Mouse (Mus musculus) fat pad, adult 2 months (tissue): Measurements from ENCODE around the gene Prmt1.

Experiments
- DNase-seq: peaks from one replicate; pipeline ENCODE4 v3.0.0-alpha.2; 2011; ENCODE audit warnings: low read depth, low spot score; ENCODE audit errors: extremely low read depth

Gene Prmt1

DNA sequence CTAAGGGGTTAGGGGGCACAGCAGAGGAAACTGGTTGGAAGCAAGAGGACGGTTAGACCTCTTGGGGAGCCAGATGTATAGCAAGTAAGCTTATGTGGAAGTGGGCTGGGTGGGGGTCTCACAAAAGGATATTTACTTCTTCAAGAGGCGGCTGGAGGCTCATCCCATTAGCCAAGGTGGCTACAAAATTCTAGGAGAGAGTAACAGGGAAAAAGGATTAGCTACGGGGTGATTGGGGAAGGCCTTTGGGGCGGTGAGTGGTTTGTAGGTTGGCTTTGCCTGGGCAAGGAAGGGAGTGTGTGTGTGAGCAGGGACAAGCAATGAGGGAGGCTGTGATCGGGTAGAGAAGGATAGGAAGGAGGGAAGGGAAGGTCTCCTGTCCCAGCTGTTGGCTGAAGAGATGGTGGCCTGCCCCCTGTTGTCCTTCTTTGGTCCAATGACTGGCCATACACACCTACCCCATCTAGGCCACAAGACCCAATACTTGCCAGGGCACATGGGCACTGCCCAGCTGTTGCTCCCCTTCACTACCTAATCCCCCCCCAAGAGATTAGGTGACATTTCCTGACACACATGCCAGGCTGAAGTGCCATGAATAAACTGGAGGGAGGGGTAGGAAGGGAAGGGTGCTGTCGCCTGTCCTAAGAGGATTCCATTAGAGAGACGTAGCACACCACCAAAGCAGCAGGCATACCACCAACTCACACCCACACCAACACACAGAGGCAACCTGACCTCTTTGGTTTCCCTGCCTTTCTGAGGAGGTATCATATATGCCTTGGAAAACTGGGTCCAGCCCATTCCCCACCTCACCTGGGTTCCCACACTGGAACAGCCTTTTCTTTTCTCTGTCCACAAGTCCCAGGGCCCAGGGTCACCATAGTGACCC lies 2.2 kb downstream of the Prmt1 start:
- no peak for DNase-seq

GRCm38 (mm10) chr7:44983085-44983484 lies 3.3 kb downstream of the Prmt1 start:
- DNase-seq: no peak

DNA sequence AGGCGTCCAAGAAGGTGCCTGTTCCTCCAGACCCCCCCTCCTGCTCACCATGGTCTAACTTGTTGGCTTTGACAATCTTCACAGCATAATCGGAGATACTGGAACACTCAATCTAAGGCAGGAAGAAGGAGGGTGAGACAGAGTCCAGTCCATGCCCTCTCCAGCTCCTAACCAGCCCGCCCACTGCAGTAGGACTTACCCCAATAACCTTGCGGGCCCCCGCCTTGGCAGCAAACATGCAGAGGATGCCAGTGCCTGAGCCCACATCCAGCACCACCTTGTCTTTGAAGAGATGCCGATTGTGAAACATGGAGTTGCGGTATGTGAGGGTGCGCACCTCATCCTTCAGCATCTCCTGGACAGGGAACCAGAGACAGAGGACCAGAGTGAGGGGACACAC lies 4.8 kb downstream of the Prmt1 start:
- DNase-seq: no peak

DNA sequence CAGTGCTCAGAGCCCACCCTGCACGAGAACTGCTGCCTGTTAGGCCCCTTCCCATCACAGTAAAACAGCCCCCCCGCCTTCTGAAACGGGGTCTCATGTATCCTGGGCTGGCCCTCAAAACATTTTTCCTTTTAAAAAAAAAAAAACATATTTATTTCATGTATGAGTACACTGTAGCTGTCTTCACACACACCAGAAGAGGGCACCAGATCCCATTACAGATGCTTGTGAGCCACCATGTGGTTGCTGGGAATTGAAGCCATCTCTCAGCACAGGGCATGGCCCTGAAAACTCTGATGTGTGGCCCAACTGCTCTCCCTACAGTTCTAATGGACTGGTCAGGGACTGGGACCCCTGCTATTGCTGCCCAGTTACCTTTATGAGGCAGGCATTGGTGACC lies 8.1 kb downstream of the Prmt1 start:
- no peak for DNase-seq

- DNase-seq: no peak
Observed at GRCm38 (mm10) chr7:44975117-44975419, 11.3 kb downstream of the Prmt1 start.

GRCm38 (mm10) chr7:44974383-44975116 lies 11.8 kb downstream of the Prmt1 start, which contains the start of gene Cpt1c:
Gene Cpt1c (minus strand): TSS chr7:44974851.
- DNase-seq: no peak

DNA sequence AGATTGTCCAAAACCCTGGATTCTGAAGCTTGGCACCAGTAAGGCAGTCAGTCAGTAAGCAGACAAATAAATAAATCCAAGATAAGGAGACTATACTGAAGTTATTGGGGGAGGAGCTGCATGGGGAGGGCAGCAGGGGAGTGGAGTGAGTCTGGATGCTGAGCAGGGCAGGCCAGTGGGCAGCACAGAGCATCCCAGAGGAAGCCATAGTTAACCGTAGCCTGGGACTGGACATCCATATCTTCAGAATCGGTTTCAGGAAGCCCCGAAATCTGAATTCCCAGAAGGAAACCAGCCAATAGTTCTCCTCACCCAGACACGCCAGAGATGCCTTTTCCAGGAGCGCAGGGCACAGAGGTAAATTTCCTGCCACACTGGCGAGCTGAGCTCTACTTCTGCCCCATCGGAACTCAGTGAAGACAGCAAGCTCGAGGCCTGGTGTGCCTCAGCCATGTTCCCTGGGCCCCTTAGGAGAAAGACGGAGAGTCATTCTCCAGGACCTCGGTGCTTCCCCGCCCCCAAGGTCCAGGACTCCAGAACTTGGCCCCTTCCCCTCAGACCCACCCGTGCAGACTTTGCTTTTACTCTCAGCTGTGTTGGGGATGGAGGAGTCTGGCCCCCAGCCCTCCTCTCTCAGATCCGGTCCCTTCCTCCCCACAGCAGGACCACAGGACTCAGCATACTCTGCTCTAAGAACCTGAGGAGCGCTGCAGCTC lies 12.8 kb downstream of the Prmt1 start:
- DNase-seq: no peak

GRCm38 (mm10) chr7:44971142-44971541 lies 15.2 kb downstream of the Prmt1 start:
- DNase-seq: no peak

DNA sequence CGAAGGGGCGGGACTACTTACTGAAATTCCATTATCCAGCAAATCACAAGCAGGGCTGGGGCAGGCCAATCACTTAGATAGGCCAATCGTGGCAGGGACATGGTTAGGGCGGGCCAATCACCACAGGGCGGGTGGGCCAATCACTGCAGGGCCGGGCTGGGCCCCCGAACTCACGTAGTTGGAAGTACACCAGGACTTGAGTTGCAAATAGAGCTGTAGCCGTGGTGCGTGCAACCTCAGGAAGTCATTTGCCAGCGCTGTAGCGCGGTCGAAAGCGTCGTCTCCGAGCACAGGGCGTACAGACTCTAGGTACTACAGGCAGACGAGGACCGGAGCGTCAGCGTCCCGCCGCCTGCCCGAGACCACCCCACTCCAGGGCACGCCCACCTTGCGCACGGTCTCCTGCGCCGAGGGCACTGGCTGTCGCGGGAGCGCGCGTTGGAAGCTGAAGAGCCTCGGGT lies 16.1 kb downstream of the Prmt1 start:
- DNase-seq: peak; percentile 58

DNA sequence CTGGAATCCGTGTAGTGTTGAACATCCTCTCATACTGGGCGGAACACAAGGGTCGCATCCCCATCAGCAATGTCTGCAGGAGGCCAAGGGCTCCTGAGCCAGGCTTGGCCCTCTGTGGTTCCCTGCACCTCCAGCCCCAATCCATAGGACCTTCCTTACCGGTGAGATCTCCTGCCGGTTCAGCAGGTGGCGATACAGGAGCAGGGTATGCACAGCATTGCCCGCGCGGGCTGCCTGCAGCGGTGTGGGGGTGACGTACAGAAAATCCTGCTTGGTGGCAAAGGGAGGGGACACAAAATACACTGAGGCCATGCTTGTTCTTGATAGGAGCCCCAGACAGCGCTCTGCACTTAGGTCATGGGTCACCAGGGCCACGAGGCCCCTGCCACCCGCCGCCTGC lies 19.7 kb downstream of the Prmt1 start:
- no peak for DNase-seq

DNA sequence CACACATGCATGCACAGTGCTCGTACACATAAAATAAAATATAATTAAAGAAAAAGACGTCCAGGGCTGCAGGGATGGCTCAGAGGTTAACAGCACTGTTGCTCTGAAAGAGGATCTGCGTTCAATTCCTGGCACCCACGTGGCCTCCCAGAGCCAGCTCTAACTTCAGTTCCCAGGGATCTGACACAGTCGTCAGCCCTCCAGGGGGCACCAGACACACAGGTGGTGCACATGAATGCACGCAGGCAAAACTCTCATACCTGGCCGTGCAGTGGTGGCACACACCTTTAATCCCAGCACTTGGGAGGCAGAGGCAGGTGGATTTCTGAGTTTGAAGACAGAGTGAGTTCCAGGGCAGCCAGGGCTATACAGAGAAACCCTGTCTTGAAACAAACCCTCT lies 20.4 kb downstream of the Prmt1 start:
- no peak for DNase-seq

DNA sequence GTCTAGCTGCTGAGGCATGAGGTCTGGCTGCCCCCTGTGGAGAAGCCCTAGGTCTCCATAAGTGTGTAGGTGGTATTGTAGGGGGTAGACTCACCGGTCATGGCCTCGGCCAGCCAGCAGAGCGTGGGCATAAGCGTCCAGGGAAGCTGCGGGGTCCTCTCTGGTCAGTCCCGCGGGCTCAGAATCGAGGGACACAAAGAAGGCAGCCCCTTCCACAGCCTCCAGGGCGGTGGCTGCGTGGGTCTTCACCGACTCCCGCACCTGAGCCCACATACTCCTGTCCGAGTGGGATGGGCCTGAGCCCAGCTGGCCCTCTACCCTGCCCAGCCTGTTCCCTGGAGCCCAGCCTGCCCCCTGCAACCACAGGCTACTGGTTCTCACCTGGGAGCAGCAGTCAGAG lies 21.4 kb downstream of the Prmt1 start:
- no peak for DNase-seq

DNA sequence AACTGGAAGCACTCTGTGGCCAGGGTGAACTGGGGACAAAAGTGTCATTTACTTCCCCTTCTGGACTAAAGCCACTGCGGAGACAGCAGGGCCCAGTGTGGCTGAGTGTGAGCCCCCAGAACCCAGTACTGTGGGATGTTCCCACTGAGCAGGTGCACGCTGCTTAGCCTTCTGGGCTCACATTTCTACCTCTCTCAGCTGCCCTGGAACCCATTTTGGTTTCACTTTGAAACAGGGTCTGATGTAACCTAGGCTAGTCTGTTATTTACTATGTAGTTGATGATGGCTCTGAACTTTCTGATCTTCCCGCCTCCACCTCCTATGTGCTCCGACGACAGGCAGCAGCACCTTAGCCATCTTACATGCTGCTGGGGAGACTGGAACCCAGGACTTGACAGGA lies 23.5 kb downstream of the Prmt1 start:
- no peak for DNase-seq

GRCm38 (mm10) chr7:44962337-44962736 lies 24.0 kb downstream of the Prmt1 start:
- no peak for DNase-seq

DNA sequence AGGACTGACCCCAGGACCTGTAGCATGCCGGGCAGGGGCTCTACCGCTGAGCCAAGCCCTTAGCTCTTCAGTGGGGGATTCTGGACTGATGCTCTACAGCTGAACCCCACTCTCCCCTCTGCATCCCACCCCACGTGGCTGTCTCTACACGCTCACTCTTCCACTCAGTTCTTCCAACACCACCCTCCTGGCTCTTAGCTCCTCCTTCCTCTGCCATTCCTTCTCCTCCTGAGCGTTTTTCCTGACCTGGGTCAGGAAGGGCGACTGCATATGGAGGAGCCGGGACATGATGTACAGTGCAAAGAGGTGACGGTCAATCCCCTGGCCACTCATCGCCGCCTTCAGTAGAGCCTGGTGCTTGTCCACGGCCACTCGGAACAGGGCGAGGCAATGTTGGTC lies 25.9 kb downstream of the Prmt1 start:
- no peak for DNase-seq

DNA sequence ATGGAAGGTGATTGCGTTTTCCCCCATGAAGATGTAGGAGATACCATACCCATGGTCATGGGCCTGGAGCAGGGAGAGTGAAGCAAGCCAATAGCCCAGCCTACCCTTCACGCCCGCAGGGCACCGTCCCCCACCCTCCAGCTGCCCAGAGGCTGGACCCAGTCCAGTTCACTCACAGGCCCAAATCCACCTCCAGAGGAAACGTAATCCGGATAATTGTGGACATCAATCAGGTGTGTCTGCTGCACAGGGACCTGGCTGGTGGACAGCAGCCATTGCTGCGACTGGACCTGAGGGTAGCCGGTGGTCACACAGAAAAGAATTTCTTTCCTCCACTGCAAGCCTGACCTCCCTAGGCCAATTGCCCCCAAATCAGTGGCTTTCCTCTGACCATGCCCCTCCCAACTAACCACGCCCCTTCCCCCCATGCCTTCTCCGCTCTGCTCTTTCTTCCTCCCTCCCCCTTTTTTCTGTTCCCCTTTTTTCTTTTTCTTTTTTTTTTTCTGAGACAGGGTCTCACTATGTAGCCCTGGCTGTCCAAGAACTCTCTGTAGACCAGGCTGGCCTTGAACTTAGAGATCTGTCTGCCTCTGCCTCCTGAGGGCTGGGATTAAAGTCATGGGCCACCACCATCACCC lies 26.4 kb downstream of the Prmt1 start:
- DNase-seq: no peak

DNA sequence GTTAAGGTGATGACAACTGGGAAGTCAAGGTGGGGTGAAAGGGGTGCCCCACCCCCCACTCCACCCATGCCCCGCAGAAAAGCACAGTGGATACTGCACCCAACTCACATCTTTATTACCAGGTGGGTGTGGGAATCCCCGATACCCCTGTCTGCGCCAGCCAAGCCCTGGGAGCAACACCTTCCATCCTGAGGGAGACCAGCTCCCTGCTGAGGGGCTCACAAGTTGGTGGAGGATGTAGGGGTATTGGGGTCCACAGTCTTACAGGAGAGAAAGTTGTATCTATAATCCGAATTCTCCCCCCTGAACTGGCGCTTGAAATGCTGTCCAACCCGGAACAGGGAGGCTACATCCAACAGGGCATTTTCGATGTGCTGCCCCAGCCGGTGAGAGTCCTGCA lies 27.1 kb downstream of the Prmt1 start:
- DNase-seq: no peak

DNA sequence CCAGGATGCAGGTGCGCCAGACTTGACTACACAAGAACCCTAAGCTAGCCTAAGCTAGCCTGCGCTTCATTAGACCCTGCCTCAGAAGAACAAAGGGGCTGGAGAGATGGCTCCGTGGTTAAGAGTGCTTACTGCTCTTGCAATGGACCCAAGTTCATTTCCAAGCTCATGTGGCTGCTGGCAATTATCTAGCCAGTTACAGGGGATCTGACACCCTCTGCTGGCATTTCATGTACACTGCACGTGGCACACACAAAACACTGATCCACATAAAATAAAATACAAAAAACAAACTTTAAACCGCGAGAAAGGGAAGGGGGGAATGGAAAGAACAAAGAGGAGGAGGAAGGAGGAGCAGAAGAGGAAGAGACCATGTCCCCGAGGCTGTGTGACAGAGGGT lies 28.2 kb downstream of the Prmt1 start:
- no peak for DNase-seq

GRCm38 (mm10) chr7:44957183-44957835 lies 29.1 kb downstream of the Prmt1 start:
- no peak for DNase-seq

DNA sequence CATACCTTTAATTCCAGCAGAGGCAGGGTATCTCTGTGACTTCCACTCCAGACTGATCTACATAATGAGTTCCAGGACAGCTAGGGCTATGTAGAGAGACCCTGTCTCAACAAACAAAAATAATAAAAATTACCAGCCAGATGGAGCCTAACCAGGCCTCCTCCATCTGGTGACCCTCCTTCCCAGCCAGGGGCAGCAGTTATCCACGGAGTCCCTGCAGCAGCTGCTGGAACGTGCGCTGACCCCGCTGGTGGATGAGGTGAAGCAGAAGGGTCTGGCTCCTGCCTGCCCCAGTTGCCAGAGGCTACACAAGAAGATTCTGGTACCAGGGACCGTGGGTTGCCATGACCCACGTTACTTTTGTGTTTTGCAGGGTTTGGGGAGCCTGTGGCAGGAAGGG lies 30.1 kb downstream of the Prmt1 start:
- no peak for DNase-seq

- no peak for DNase-seq
Observed at GRCm38 (mm10) chr7:44955628-44956027, 30.7 kb downstream of the Prmt1 start.
